Mouse (Mus musculus) ES-E14 (cell line): ENCODE results near the gene Pola2. TPM values are rescaled to one million over a fixed set of nuclear protein-coding genes. Genes with fewer than 3 reads are reported as not detected.

Experiments used
- DNase-seq: peaks from one replicate; pipeline ENCODE4 v3.0.0-alpha.2; 2013; ENCODE audit warnings: low read depth, low spot score
- H3K27ac ChIP-seq: 2 replicates; pipeline ENCODE4 v1.5.1; 2012; ENCODE audit warnings: low read depth, mild to moderate bottlenecking, low read length, moderate library complexity, mixed read lengths; ENCODE audit not compliant: poor library complexity, insufficient read depth, severe bottlenecking
- H3K36me3 ChIP-seq: 2 replicates; pipeline ENCODE4 v1.6.1; 2012; ENCODE audit warnings: mild to moderate bottlenecking, low read length, moderate library complexity, mixed read lengths; ENCODE audit not compliant: control insufficient read depth, poor library complexity, insufficient read depth, severe bottlenecking
- H3K4me1 ChIP-seq, 2 experiments: fragments of 150-350 bp in 1 of 2; sonication (generic) in 1 of 2; 2 replicates each; pipeline ENCODE4 v1.6.1; 2012; ENCODE audit warnings: low read length in 2 of 2, mild to moderate bottlenecking in 1 of 2, mixed read lengths in 1 of 2; ENCODE audit not compliant: control insufficient read depth in 2 of 2, insufficient read depth in 2 of 2, poor library complexity in 1 of 2
- H3K4me3 ChIP-seq, 2 experiments: fragments of 150-350 bp in 1 of 2; sonication (generic) in 1 of 2; 2 replicates each; pipeline ENCODE4 v1.5.1; 2012; ENCODE audit warnings: low read length in 2 of 2, low read depth in 1 of 2, mild to moderate bottlenecking in 1 of 2, mixed read lengths in 1 of 2; ENCODE audit not compliant: insufficient read depth in 1 of 2, poor library complexity in 1 of 2, severe bottlenecking in 1 of 2
- H3K9ac ChIP-seq: 2 replicates; pipeline ENCODE4 v1.6.1; 2012; ENCODE audit warnings: low read depth, mild to moderate bottlenecking, low read length, mixed read lengths; ENCODE audit not compliant: poor library complexity, insufficient read depth, severe bottlenecking
- H3K9me3 ChIP-seq: fragments of 150-350 bp; sonication (generic); 2 replicates; pipeline ENCODE4 v1.6.1; 2012; ENCODE audit warnings: low read depth, mild to moderate bottlenecking, low read length; ENCODE audit not compliant: control insufficient read depth, insufficient read depth
- CHD2 ChIP-seq: IDR thresholded peaks from 2 replicates; pipeline ENCODE4 v1.6.1; 2014; ENCODE audit warnings: mild to moderate bottlenecking, low read depth, low read length, inconsistent platforms
- HCFC1 ChIP-seq: IDR thresholded peaks from 2 replicates; pipeline ENCODE4 v1.6.1; 2012; ENCODE audit warnings: low read length, inconsistent platforms, borderline replicate concordance; ENCODE audit not compliant: insufficient read depth
- MAFK ChIP-seq: IDR thresholded peaks from 2 replicates; pipeline ENCODE4 v1.6.1; 2014; ENCODE audit warnings: mild to moderate bottlenecking, low read depth, low read length, inconsistent platforms; ENCODE audit not compliant: insufficient read depth
- ZC3H11A ChIP-seq: IDR thresholded peaks from 2 replicates; pipeline ENCODE4 v1.6.1; 2012; ENCODE audit warnings: low read depth, mild to moderate bottlenecking, inconsistent platforms, low read length, borderline replicate concordance
- ZNF384 ChIP-seq: IDR thresholded peaks from 2 replicates; pipeline ENCODE4 v1.6.1; 2012; ENCODE audit warnings: low read depth, low read length, inconsistent platforms
- in situ Hi-C, 2 experiments: fragments of 600-800 bp; cut with MboI; formaldehyde crosslinking; loops; one replicate each; pipeline ENCODE4 v1.15.1; 2025; ENCODE audit warnings: low sequenced_read_pairs in 2 of 2, inconsistent platforms in 1 of 2; ENCODE audit not compliant: unreplicated experiment in 2 of 2
- total RNA-seq: library from RNA; depleted of rRNA; stranded (reverse); fragments of 300-350 nt; gene quantifications from 2 replicates; pipeline ENCODE4 v1.2.3, GENCODE M21; 2012

Pola2 gene
- total RNA-seq, 1 experiment = 69.7 TPM

GRCm38 (mm10) chr19:5940173-5940572 lies 23.8 kb downstream of the Pola2 start:
- no peak overlapping the region for H3K27ac ChIP-seq
- peaks cover 1 to 3% of the 10 kb centered on the region in 2 experiments; a peak in 2 of 4 replicates for H3K4me1 ChIP-seq
- no peaks in the 10 kb centered on the region for H3K9me3 ChIP-seq
- in situ Hi-C loops = no loop called here
- no peak for DNase-seq
- no peak overlapping the region for H3K9ac ChIP-seq
- peaks cover 53% of the 10 kb centered on the region for H3K36me3 ChIP-seq
- no peak for TF ChIP-seq MAFK
- no peak for TF ChIP-seq HCFC1
- no peak for TF ChIP-seq ZNF384
- TF ChIP-seq ZC3H11A = no peak
- no peak for TF ChIP-seq CHD2
- H3K4me3 ChIP-seq = no peak overlapping the region

DNA sequence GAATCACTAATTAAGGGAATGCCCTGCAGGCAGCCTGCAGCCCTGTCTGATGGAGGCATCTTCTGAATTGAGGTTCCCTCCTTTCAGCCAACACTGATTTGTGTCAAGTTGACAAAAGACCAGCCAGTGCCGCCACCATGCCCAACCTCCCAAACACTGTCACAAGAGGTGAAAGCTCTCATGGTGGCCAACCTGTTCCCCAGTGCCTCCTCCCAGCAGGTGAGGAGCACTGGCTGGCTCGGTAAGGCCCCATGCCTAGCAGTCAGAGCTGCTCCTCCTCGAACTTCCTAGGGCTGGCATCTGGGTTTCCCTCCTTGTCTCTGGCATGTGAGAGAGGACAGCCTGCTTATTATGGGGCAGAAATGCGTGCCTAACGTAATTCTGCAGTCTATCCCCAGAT lies 24.3 kb downstream of the Pola2 start:
- no peak overlapping the region for H3K4me3 ChIP-seq
- DNase-seq = no peak
- peaks cover 0 to 1% of the 10 kb centered on the region in 2 experiments; a peak in 1 of 4 replicates for H3K4me1 ChIP-seq
- peaks cover 49% of the 10 kb centered on the region for H3K36me3 ChIP-seq
- in situ Hi-C loops = no loop called here
- H3K9me3 ChIP-seq = no peaks in the 10 kb centered on the region
- TF ChIP-seq HCFC1 (no peak), CHD2 (no peak), ZC3H11A (no peak), MAFK (no peak), ZNF384 (no peak)
- no peak overlapping the region for H3K27ac ChIP-seq
- no peak overlapping the region for H3K9ac ChIP-seq

GRCm38 (mm10) chr19:5938516-5938915 lies 25.5 kb downstream of the Pola2 start:
- Histone ChIP-seq H3K4me1 (peaks cover 0 to 1% of the 10 kb centered on the region in 2 experiments; a peak in 1 of 4 replicates), H3K9ac (no peak overlapping the region), H3K4me3 (no peak overlapping the region), H3K27ac (no peak overlapping the region), H3K9me3 (no peaks in the 10 kb centered on the region), H3K36me3 (peaks cover 38% of the 10 kb centered on the region)
- TF ChIP-seq ZC3H11A (no peak), MAFK (no peak), CHD2 (no peak), HCFC1 (no peak), ZNF384 (no peak)
- in situ Hi-C loops = no loop called here
- DNase-seq = no peak

DNA sequence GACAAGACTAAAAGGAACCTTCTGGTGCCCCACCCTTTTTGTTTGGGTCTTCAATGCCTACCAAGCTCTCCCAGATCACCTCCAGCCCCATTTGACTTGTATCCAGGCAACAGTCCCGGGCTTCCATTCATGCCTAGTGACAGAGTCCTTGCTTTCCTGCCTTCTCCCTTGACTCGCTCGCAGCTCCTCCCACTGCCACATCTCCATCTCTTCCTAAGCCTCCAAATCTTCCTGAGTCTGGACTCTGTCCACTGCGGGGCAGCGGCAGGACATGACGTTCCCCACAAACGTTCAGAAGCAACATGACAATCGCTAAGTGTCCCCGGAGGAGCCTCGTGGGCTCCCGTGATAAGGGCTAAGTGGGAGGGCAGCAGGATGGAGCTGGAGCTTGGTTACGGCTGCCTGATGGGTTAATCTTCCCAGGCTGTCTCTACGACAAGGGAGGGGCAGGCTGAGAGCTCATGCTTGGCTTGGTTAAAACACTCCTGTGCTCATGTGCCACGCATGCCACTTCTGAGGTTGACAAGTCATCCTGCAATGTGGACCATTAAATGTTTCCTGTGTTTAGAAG lies 26.1 kb downstream of the Pola2 start:
- peaks cover 33% of the 10 kb centered on the region for H3K36me3 ChIP-seq
- no peak for DNase-seq
- peaks cover 0 to 1% of the 10 kb centered on the region in 2 experiments; a peak in 1 of 4 replicates for H3K4me1 ChIP-seq
- H3K27ac ChIP-seq = no peak overlapping the region
- H3K9me3 ChIP-seq = no peaks in the 10 kb centered on the region
- H3K9ac ChIP-seq = no peak overlapping the region
- TF ChIP-seq CHD2 (no peak), MAFK (no peak), ZNF384 (no peak), ZC3H11A (no peak)
- no peak overlapping the region for H3K4me3 ChIP-seq
- in situ Hi-C loops = no loop called here
